Mouse (Mus musculus) B cell, adult 67 days (primary cell): ENCODE data around the gene Mnt. TPM values are rescaled to one million over a fixed set of nuclear protein-coding genes. Genes with fewer than 3 reads are reported as not detected.

ENCODE experiments used
- total RNA-seq, 2 experiments: library from RNA; stranded (reverse); gene quantifications; 4 replicates each; pipeline ENCODE4 v1.2.4; 2023

Gene Mnt
- total RNA-seq = 10 to 100 TPM; 73.3 to 96.6 TPM

DNA sequence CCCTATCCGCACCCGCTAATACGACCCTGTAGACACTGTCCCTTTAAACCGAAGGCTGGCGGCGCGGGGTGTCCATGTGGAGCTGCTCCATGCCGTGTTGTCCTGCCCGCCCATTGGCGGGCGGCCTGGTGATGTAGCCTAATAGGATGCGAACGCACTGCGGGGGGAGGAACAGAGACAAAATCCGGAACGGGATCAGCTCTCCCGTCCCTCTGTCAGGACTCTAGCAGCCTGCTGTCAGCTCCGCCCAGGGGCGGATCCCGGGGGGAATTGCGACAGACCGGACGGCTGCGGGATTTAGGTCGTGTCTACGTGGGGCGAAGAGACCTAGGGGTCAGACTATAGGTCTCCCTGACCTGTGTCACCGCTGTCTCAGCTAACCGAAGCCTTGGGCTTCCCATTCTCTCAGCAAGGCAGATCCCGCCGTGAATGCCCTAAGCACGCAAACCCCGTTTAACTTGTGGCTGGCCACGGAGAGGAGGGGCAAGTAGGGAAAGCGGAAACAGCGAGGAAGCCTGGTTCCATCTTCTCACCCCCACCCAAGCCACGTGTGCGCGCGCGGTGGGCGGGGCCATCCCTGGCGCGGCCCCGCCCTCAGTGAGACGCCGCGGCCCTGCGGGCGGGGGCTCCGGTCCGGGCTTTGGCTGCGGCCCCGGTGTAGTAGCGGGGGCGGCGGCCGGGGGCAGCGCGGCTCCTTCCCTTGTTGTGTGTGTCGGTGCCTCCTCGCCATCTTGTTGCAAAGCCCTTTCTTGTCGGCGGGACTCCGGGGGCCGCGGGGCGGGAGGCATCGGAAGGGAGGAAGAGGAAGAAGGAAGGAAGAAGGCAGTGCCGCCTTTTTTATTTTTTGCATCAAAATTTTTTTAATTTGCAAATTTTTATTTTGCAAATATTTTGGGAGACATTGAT lies at the start of gene Mnt:
TSS of gene Mnt (plus strand) at position 665 of the 906 bp plus-strand sequence.

Other genes starting within 250 kb of the Mnt start
- gene Rap1gap2, start 220.0 kb upstream of the Mnt start, total RNA-seq = 1 to 10 TPM; 5.2 to 5.3 TPM
- not detected for gene Ccdc92b, start 211.3 kb upstream of the Mnt start, total RNA-seq
- gene Cluh, start 181.4 kb upstream of the Mnt start, total RNA-seq = 10 to 100 TPM; 43.3 to 48.1 TPM
- 100 to 1,000 TPM; 127 to 130 TPM for gene Pafah1b1, start 106.2 kb upstream of the Mnt start, total RNA-seq
- 10 to 100 TPM; 48.2 to 54.1 TPM for gene Mettl16, start 60.1 kb upstream of the Mnt start, total RNA-seq
- gene Sgsm2, start 66.1 kb downstream of the Mnt start, total RNA-seq = 1 to 10 TPM; 6.3 to 7.1 TPM
- 10 to 100 TPM; 65.3 to 75.0 TPM for gene Tsr1, start 67.2 kb downstream of the Mnt start, total RNA-seq
- gene Smg6, start 94.9 kb downstream of the Mnt start, total RNA-seq = 10 to 100 TPM; 65.1 to 69.3 TPM
- 10 to 100 TPM in 1 of 2 experiments, 1 to 10 TPM in 1; 7.8 to 12.7 TPM for gene Srr, start 95.0 kb downstream of the Mnt start, total RNA-seq